Comparison of ENCODE assay signal across 8 mouse cellular contexts in genomic region chr5:132892591-132892990, GRCm38 (mm10).
DNase-seq lines count a peak whose midpoint lies in the region; ATAC-seq and TF ChIP-seq lines count a peak whose summit lies in the region.

No protein-coding gene starts in this region.

- H3K9me3 ChIP-seq in midbrain, embryonic 11.5 days (ENCODE audit: control insufficient read depth, low read length): no peaks in the 10 kb centered on the region

- intact Hi-C loops in left cerebral cortex, postnatal 36 days (cut with DNase I): loop anchor here (5.0 kb wide), 1 partner anchor 350 kb away; the partner anchor contains the start of gene Auts2

- TF ChIP-seq CTCF in cerebellum, adult 2 months (IDR thresholded peaks at IDR 0.05; ENCODE audit: borderline replicate concordance, insufficient read depth, low read depth, low read length): no peak

- peak; percentile 7 for DNase-seq in kidney, adult 11 months
- DNase-seq in kidney, adult 18-20 months: no peak
- DNase-seq in cerebellum, adult 2 months: peak; percentile 98 to 99
- peak; percentile 65 to 67 for DNase-seq in heart, adult 9 months (ENCODE audit: low spot score in 2 of 2)
- DNase-seq in left cerebral cortex, postnatal 36 days (ENCODE audit: low spot score in 2 of 2): peak; percentile 87 to 92
- no peak for DNase-seq in midbrain, embryonic 11.5 days (ENCODE audit: low spot score, missing footprints)

- 3% methylated on average over 1 of the region's 1 CpGs for WGBS in cerebellum, adult 2 months
- 75% methylated on average over 1 of the region's 1 CpGs for WGBS in midbrain, embryonic 11.5 days

- H3K4me2 ChIP-seq in midbrain, embryonic 11.5 days: no peak overlapping the region

- ATAC-seq in inflammation-experienced regulatory T-cells, adult 6 months: no peak
- no peak for ATAC-seq in midbrain, embryonic 11.5 days (ENCODE audit: low FRiP score)
- ATAC-seq in megakaryocyte-erythroid progenitor cell, adult 5-6 weeks (replicated peaks; ENCODE audit: low FRiP score, low TSS enrichment, poor library complexity, severe bottlenecking): no peak

- no peak overlapping the region for H3K9ac ChIP-seq in midbrain, embryonic 11.5 days (ENCODE audit: low read length)

- TF ChIP-seq POLR2A in cerebellum, adult 2 months (IDR thresholded peaks at IDR 0.05; ENCODE audit: borderline replicate concordance, insufficient read depth, low read length): no peak

- H3K4me1 ChIP-seq in cerebellum, adult 2 months (ENCODE audit: control insufficient read depth, insufficient read depth, low read length): peaks cover 21% of the 10 kb centered on the region
- peaks cover 6% of the 10 kb centered on the region; the same call in 1 of the 2 replicates for H3K4me1 ChIP-seq in midbrain, embryonic 11.5 days (ENCODE audit: control insufficient read depth, insufficient read depth, low read length)

- H3K4me3 ChIP-seq in cerebellum, adult 2 months (replicated peaks; ENCODE audit: insufficient read depth, low read depth, low read length): no peak overlapping the region
- H3K4me3 ChIP-seq in midbrain, embryonic 11.5 days (ENCODE audit: low read depth, low read length): no peak overlapping the region

- H3K27ac ChIP-seq in cerebellum, adult 2 months (ENCODE audit: insufficient read depth, low read length): peak overlapping the region; percentile 53
- no peak overlapping the region for H3K27ac ChIP-seq in midbrain, embryonic 11.5 days (ENCODE audit: low read depth, low read length)

- H3K36me3 ChIP-seq in midbrain, embryonic 11.5 days (ENCODE audit: control insufficient read depth, insufficient read depth, low read length): no peaks in the 10 kb centered on the region

- H3K27me3 ChIP-seq in cerebellum, adult 2 months (ENCODE audit: control insufficient read depth, insufficient read depth, low read length): no peaks in the 10 kb centered on the region
- no peaks in the 10 kb centered on the region for H3K27me3 ChIP-seq in midbrain, embryonic 11.5 days (ENCODE audit: control insufficient read depth, insufficient read depth, low read length)

Comparison
In these comparisons a context has a peak if more than half of its experiments do, and no peak if none do; other contexts are left out.
1. DNase-seq: peak in kidney, adult 11 months (single experiment), cerebellum, adult 2 months (2 of 2), heart, adult 9 months (2 of 2) and left cerebral cortex, postnatal 36 days (2 of 2); none in kidney, adult 18-20 months (single experiment) and midbrain, embryonic 11.5 days (single experiment).